Mouse (Mus musculus) midbrain, embryonic 12.5 days (tissue): ENCODE data around the gene Napsa. TPM values are rescaled to one million over a fixed set of nuclear protein-coding genes. Genes with fewer than 3 reads are reported as not detected.

Experiments
- ATAC-seq: fragments of 200-750 bp; cut with Nextera tagmentation; 2 replicates; pipeline ENCODE4 v1.8.0; 2017; ENCODE audit warnings: low read depth, moderate TSS enrichment, moderate library complexity; ENCODE audit not compliant: low FRiP score
- H3K27ac ChIP-seq: fragments of 300-500 bp; sonication (generic); replicated peaks from 2 replicates; pipeline ENCODE4 v1.5.1; 2016; ENCODE audit warnings: mild to moderate bottlenecking
- H3K27me3 ChIP-seq: fragments of 300-500 bp; sonication (generic); 2 replicates; pipeline ENCODE4 v1.6.1; 2016; ENCODE audit warnings: mild to moderate bottlenecking
- H3K36me3 ChIP-seq: fragments of 300-500 bp; sonication (generic); 2 replicates; pipeline ENCODE4 v1.6.1; 2016
- H3K4me1 ChIP-seq: fragments of 300-500 bp; sonication (generic); 2 replicates; pipeline ENCODE4 v1.6.1; 2016
- H3K4me2 ChIP-seq: fragments of 300-500 bp; sonication (generic); replicated peaks from 2 replicates; pipeline ENCODE4 v1.6.1; 2016; ENCODE audit warnings: mild to moderate bottlenecking, moderate library complexity
- H3K4me3 ChIP-seq: fragments of 300-500 bp; sonication (generic); 2 replicates; pipeline ENCODE4 v1.5.1; 2016; ENCODE audit warnings: mild to moderate bottlenecking
- H3K9ac ChIP-seq: fragments of 300-500 bp; sonication (generic); replicated peaks from 2 replicates; pipeline ENCODE4 v1.6.1; 2016; ENCODE audit warnings: mild to moderate bottlenecking, moderate library complexity
- H3K9me3 ChIP-seq: fragments of 300-500 bp; sonication (generic); 2 replicates; pipeline ENCODE4 v1.6.1; 2016; ENCODE audit warnings: mild to moderate bottlenecking
- WGBS: fragments of 180-500 bp; shearing (Covaris S2); methylation state at CpG from one replicate; pipeline ENCODE4 v1.1.7; 2016; 5-methylcytosine and 5-hydroxymethylcytosine counted together
- polyA plus RNA-seq: library from polyadenylated mRNA; unstranded; fragments of >200 nt; fragmentation: Nextera tagmentation; extraction: Ambion mirVana; gene quantifications from 2 replicates; pipeline ENCODE4 v1.2.1, GENCODE M21; 2016

Gene Napsa
- polyA plus RNA-seq, 1 experiment from 2014 or later, result 0.45 TPM

GRCm38 (mm10) chr7:44532918-44533745 is 39.0 kb upstream of the Napsa start:
- no peak overlapping the region for H3K4me2 ChIP-seq
- peaks cover 2% of the 10 kb centered on the region for H3K4me1 ChIP-seq
- H3K9ac ChIP-seq, result no peak overlapping the region
- H3K4me3 ChIP-seq, result no peak overlapping the region
- peaks cover 55% of the 10 kb centered on the region for H3K36me3 ChIP-seq
- 92% methylated on average over 29 of the region's 29 CpGs for WGBS
- H3K27me3 ChIP-seq, result peaks cover 21% of the 10 kb centered on the region
- no peak for ATAC-seq
- H3K9me3 ChIP-seq, result no peaks in the 10 kb centered on the region
- H3K27ac ChIP-seq, result no peak overlapping the region

- H3K9ac ChIP-seq, result no peak overlapping the region
- no peaks in the 10 kb centered on the region for H3K9me3 ChIP-seq
- no peaks in the 10 kb centered on the region for H3K4me1 ChIP-seq
- H3K27ac ChIP-seq, result no peak overlapping the region
- H3K36me3 ChIP-seq, result peaks cover 61% of the 10 kb centered on the region
- peaks cover 15% of the 10 kb centered on the region for H3K27me3 ChIP-seq
- no peak overlapping the region for H3K4me3 ChIP-seq
- H3K4me2 ChIP-seq, result no peak overlapping the region
- ATAC-seq, result no peak
- WGBS, result 76% methylated on average over 12 of the region's 12 CpGs
These were observed 38.5 kb upstream of the Napsa start for GRCm38 (mm10) chr7:44533746-44534045.

GRCm38 (mm10) chr7:44534242-44534641 is 37.9 kb upstream of the Napsa start:
- WGBS, result 92% methylated on average over 13 of the region's 13 CpGs
- Histone ChIP-seq H3K4me3 (no peak overlapping the region), H3K27ac (no peak overlapping the region), H3K4me1 (no peaks in the 10 kb centered on the region), H3K36me3 (peaks cover 66% of the 10 kb centered on the region), H3K9ac (no peak overlapping the region), H3K27me3 (peaks cover 10% of the 10 kb centered on the region; the same call in 1 of the 2 replicates), H3K4me2 (no peak overlapping the region), H3K9me3 (no peaks in the 10 kb centered on the region)
- no peak for ATAC-seq

- ATAC-seq, result no peak
- Histone ChIP-seq H3K4me2 (no peak overlapping the region), H3K27me3 (0 out of 2 replicates have a peak, but pooled peaks cover 5% of the 10 kb centered on the region), H3K4me1 (no peaks in the 10 kb centered on the region), H3K9ac (no peak overlapping the region), H3K4me3 (no peak overlapping the region), H3K9me3 (no peaks in the 10 kb centered on the region), H3K27ac (no peak overlapping the region), H3K36me3 (peaks cover 72% of the 10 kb centered on the region)
- WGBS, result 90% methylated on average over 19 of the region's 19 CpGs
These were observed 37.3 kb upstream of the Napsa start for GRCm38 (mm10) chr7:44534656-44535441.

- 92% methylated on average over 27 of the region's 27 CpGs for WGBS
- no peaks in the 10 kb centered on the region for H3K4me1 ChIP-seq
- no peak overlapping the region for H3K27ac ChIP-seq
- no peak for ATAC-seq
- H3K9me3 ChIP-seq, result no peaks in the 10 kb centered on the region
- no peaks in the 10 kb centered on the region for H3K27me3 ChIP-seq
- H3K4me3 ChIP-seq, result no peak overlapping the region
- no peak overlapping the region for H3K9ac ChIP-seq
- no peak overlapping the region for H3K4me2 ChIP-seq
- peaks cover 83% of the 10 kb centered on the region for H3K36me3 ChIP-seq
These were observed 36.3 kb upstream of the Napsa start for GRCm38 (mm10) chr7:44535657-44536589.

- Histone ChIP-seq H3K36me3 (peaks cover 89% of the 10 kb centered on the region), H3K9me3 (no peaks in the 10 kb centered on the region), H3K4me2 (no peak overlapping the region), H3K9ac (no peak overlapping the region), H3K4me1 (no peaks in the 10 kb centered on the region), H3K4me3 (no peak overlapping the region), H3K27me3 (no peaks in the 10 kb centered on the region), H3K27ac (no peak overlapping the region)
- ATAC-seq, result no peak
- 94% methylated on average over 6 of the region's 6 CpGs for WGBS
These were observed 35.6 kb upstream of the Napsa start for GRCm38 (mm10) chr7:44536590-44536968.

GRCm38 (mm10) chr7:44537009-44537408 is 35.2 kb upstream of the Napsa start:
- ATAC-seq, result no peak
- Histone ChIP-seq H3K9me3 (no peaks in the 10 kb centered on the region), H3K36me3 (peaks cover 94% of the 10 kb centered on the region), H3K9ac (no peak overlapping the region), H3K27ac (no peak overlapping the region), H3K4me2 (no peak overlapping the region), H3K4me3 (no peak overlapping the region), H3K4me1 (no peaks in the 10 kb centered on the region), H3K27me3 (no peaks in the 10 kb centered on the region)
- WGBS, result 85% methylated on average over 7 of the region's 7 CpGs

- no peak overlapping the region for H3K9ac ChIP-seq
- no peak overlapping the region for H3K4me2 ChIP-seq
- H3K4me3 ChIP-seq, result no peak overlapping the region
- H3K27me3 ChIP-seq, result no peaks in the 10 kb centered on the region
- H3K9me3 ChIP-seq, result no peaks in the 10 kb centered on the region
- no peak for ATAC-seq
- no peaks in the 10 kb centered on the region for H3K4me1 ChIP-seq
- H3K36me3 ChIP-seq, result peaks cover 96% of the 10 kb centered on the region
- 93% methylated on average over 13 of the region's 13 CpGs for WGBS
- no peak overlapping the region for H3K27ac ChIP-seq
These were observed 34.7 kb upstream of the Napsa start for GRCm38 (mm10) chr7:44537496-44537895.

GRCm38 (mm10) chr7:44538756-44539624 is 33.2 kb upstream of the Napsa start:
- Histone ChIP-seq H3K27ac (no peak overlapping the region), H3K27me3 (no peaks in the 10 kb centered on the region), H3K36me3 (peaks cover 86% of the 10 kb centered on the region), H3K4me1 (no peaks in the 10 kb centered on the region), H3K9me3 (no peaks in the 10 kb centered on the region), H3K4me2 (no peak overlapping the region), H3K4me3 (no peak overlapping the region), H3K9ac (no peak overlapping the region)
- 92% methylated on average over 41 of the region's 41 CpGs for WGBS
- no peak for ATAC-seq

- no peak for ATAC-seq
- Histone ChIP-seq H3K4me1 (peaks cover 7% of the 10 kb centered on the region), H3K9me3 (no peaks in the 10 kb centered on the region), H3K4me2 (no peak overlapping the region), H3K27me3 (no peaks in the 10 kb centered on the region), H3K36me3 (peaks cover 52% of the 10 kb centered on the region), H3K4me3 (no peak overlapping the region), H3K9ac (no peak overlapping the region), H3K27ac (no peak overlapping the region)
- 96% methylated on average over 11 of the region's 11 CpGs for WGBS
These were observed 29.6 kb upstream of the Napsa start for GRCm38 (mm10) chr7:44542555-44542954.

- H3K36me3 ChIP-seq, result peaks cover 47% of the 10 kb centered on the region
- no peak overlapping the region for H3K4me3 ChIP-seq
- ATAC-seq, result no peak
- H3K4me2 ChIP-seq, result no peak overlapping the region
- no peaks in the 10 kb centered on the region for H3K27me3 ChIP-seq
- H3K9me3 ChIP-seq, result no peaks in the 10 kb centered on the region
- peaks cover 13% of the 10 kb centered on the region for H3K4me1 ChIP-seq
- whole genome bisulfite sequencing, result 81% methylated on average over 12 of the region's 12 CpGs
- H3K27ac ChIP-seq, result no peak overlapping the region
- H3K9ac ChIP-seq, result no peak overlapping the region
These were observed 29.1 kb upstream of the Napsa start for GRCm38 (mm10) chr7:44543071-44543470.
